Mouse (Mus musculus) hindbrain, embryonic 11.5 days (tissue): Measurements from ENCODE around the gene Dhx38. TPM values are rescaled to one million over a fixed set of nuclear protein-coding genes. Genes with fewer than 3 reads are reported as not detected.

ENCODE experiments used
- ATAC-seq: fragments of 200-750 bp; cut with Nextera tagmentation; 2 replicates; pipeline ENCODE4 v1.8.0; 2017; ENCODE audit warnings: mild to moderate bottlenecking, moderate TSS enrichment, moderate library complexity; ENCODE audit not compliant: low FRiP score
- DNase-seq: peaks from one replicate; pipeline ENCODE4 v3.0.0-alpha.2; 2015; ENCODE audit warnings: low spot score
- H3K27ac ChIP-seq: fragments of 300-500 bp; sonication (generic); 2 replicates; pipeline ENCODE4 v1.5.1; 2014; ENCODE audit warnings: mild to moderate bottlenecking, low read depth, low read length
- H3K27me3 ChIP-seq: fragments of 300-500 bp; sonication (generic); 2 replicates; pipeline ENCODE4 v1.6.1; 2014; ENCODE audit warnings: mild to moderate bottlenecking, low read length, moderate library complexity, mixed read lengths; ENCODE audit not compliant: control insufficient read depth, insufficient read depth
- H3K36me3 ChIP-seq: fragments of 300-500 bp; sonication (generic); 2 replicates; pipeline ENCODE4 v1.6.1; 2014; ENCODE audit warnings: mild to moderate bottlenecking, low read length, moderate library complexity, mixed read lengths; ENCODE audit not compliant: control insufficient read depth, insufficient read depth
- H3K4me1 ChIP-seq: fragments of 300-500 bp; sonication (generic); replicated peaks from 2 replicates; pipeline ENCODE4 v1.6.1; 2014; ENCODE audit warnings: low read length, mixed read lengths; ENCODE audit not compliant: control insufficient read depth, insufficient read depth
- H3K4me2 ChIP-seq: fragments of 300-500 bp; sonication (generic); replicated peaks from 2 replicates; pipeline ENCODE4 v1.6.1; 2014; ENCODE audit warnings: mild to moderate bottlenecking, low read depth, low read length
- H3K4me3 ChIP-seq: fragments of 300-500 bp; sonication (generic); 2 replicates; pipeline ENCODE4 v1.5.1; 2014; ENCODE audit warnings: low read depth, low read length
- H3K9ac ChIP-seq: fragments of 300-500 bp; sonication (generic); 2 replicates; pipeline ENCODE4 v1.6.1; 2014; ENCODE audit warnings: low read depth, low read length
- H3K9me3 ChIP-seq: fragments of 300-500 bp; sonication (generic); 2 replicates; pipeline ENCODE4 v1.6.1; 2016; ENCODE audit warnings: low read length; ENCODE audit not compliant: control insufficient read depth
- WGBS: fragments of 180-500 bp; shearing (Covaris S2); extraction: QIAGEN DNeasy Blood & Tissue Kit; methylation state at CpG from one replicate; pipeline ENCODE4 v1.1.7; 2014; 5-methylcytosine and 5-hydroxymethylcytosine counted together
- polyA plus RNA-seq: library from polyadenylated mRNA; unstranded; fragments of >200 nt; fragmentation: Nextera tagmentation; extraction: Ambion mirVana; gene quantifications from 2 replicates; pipeline ENCODE4 v1.2.1, GENCODE M21; 2014

Dhx38 gene
- polyA plus RNA-seq, 1 experiment from 2014 or later: 14.9 TPM

DNA sequence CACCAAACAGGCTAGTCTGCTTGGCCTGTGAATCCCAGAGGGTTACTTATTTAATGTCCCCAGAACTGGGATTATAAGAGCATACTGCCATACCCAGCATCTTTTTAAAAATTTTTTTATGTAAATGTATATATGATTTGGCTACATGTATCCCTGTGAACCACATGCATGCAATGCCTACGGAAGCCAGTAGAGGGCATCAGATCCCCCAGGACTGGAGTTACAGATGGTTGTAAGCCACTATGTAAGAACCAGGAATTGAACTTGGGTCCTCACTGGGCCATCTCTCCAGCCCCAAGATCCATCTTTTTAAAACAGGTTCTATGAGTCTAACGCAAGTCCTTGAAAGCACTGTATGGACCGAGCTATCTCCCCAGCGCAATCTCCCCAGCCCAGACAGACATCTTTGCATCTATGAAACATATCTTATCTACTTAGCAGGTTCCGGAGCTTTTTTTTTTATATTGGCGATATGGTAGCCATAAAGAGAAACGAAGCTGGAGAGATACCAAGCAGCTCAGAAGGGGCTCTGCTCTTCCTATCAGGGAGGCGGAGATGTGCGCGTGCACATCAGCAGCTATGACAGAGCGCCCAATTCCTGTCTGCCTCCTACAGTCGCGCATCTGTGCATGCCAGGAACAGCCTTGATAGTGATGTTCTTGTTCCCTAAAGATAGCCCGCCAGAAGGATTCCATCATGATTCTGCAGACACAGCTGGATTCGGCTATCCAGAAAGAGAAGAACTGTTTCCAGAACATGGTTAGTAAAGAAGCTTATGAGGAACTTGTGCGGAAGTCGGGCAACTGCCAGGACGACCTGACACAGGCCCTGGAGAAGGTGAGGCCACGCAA, 30.3 kb downstream of the Dhx38 start:
- DNase-seq (peak; percentile 58), ATAC-seq (no peak)
- H3K27ac ChIP-seq: no peak overlapping the region
- H3K4me2 ChIP-seq: no peak overlapping the region
- H3K9me3 ChIP-seq: no peaks in the 10 kb centered on the region
- no peaks in the 10 kb centered on the region for H3K27me3 ChIP-seq
- H3K4me3 ChIP-seq: no peak overlapping the region
- no peaks in the 10 kb centered on the region for H3K36me3 ChIP-seq
- no peak overlapping the region for H3K9ac ChIP-seq
- 87% methylated on average over 19 of the region's 19 CpGs for WGBS
- no peaks in the 10 kb centered on the region for H3K4me1 ChIP-seq

GRCm38 (mm10) chr8:109524008-109524407, 41.7 kb downstream of the Dhx38 start:
- H3K9ac ChIP-seq: no peak overlapping the region
- no peak overlapping the region for H3K4me2 ChIP-seq
- no peak for DNase-seq
- H3K4me1 ChIP-seq: no peaks in the 10 kb centered on the region
- no peak overlapping the region for H3K4me3 ChIP-seq
- H3K27ac ChIP-seq: no peak overlapping the region
- no peak for ATAC-seq
- 85% methylated on average over 2 of the region's 2 CpGs for WGBS
- no peaks in the 10 kb centered on the region for H3K9me3 ChIP-seq
- H3K36me3 ChIP-seq: no peaks in the 10 kb centered on the region
- H3K27me3 ChIP-seq: no peaks in the 10 kb centered on the region

- ATAC-seq: no peak
- no peak for DNase-seq
- no peaks in the 10 kb centered on the region for H3K4me1 ChIP-seq
- no peaks in the 10 kb centered on the region for H3K36me3 ChIP-seq
- H3K27ac ChIP-seq: no peak overlapping the region
- WGBS: 93% methylated on average over 5 of the region's 5 CpGs
- H3K9me3 ChIP-seq: no peaks in the 10 kb centered on the region
- no peaks in the 10 kb centered on the region for H3K27me3 ChIP-seq
- H3K9ac ChIP-seq: no peak overlapping the region
- no peak overlapping the region for H3K4me2 ChIP-seq
- H3K4me3 ChIP-seq: no peak overlapping the region
Measured at GRCm38 (mm10) chr8:109505560-109505959, 60.1 kb downstream of the Dhx38 start.

GRCm38 (mm10) chr8:109503566-109503965, 62.1 kb downstream of the Dhx38 start:
- no peaks in the 10 kb centered on the region for H3K27me3 ChIP-seq
- DNase-seq (no peak), ATAC-seq (no peak)
- 82% methylated on average over 1 of the region's 1 CpGs for WGBS
- H3K36me3 ChIP-seq: no peaks in the 10 kb centered on the region
- H3K9ac ChIP-seq: no peak overlapping the region
- no peak overlapping the region for H3K27ac ChIP-seq
- H3K9me3 ChIP-seq: no peaks in the 10 kb centered on the region
- no peak overlapping the region for H3K4me3 ChIP-seq
- H3K4me2 ChIP-seq: no peak overlapping the region
- no peaks in the 10 kb centered on the region for H3K4me1 ChIP-seq

GRCm38 (mm10) chr8:109499009-109499717, 66.5 kb downstream of the Dhx38 start:
- no peaks in the 10 kb centered on the region for H3K9me3 ChIP-seq
- H3K4me3 ChIP-seq: no peak overlapping the region
- no peak overlapping the region for H3K27ac ChIP-seq
- no peaks in the 10 kb centered on the region for H3K36me3 ChIP-seq
- H3K9ac ChIP-seq: no peak overlapping the region
- no peak for DNase-seq
- no peaks in the 10 kb centered on the region for H3K27me3 ChIP-seq
- 88% methylated on average over 16 of the region's 16 CpGs for WGBS
- H3K4me2 ChIP-seq: no peak overlapping the region
- H3K4me1 ChIP-seq: no peaks in the 10 kb centered on the region
- no peak for ATAC-seq

Other genes starting within 250 kb of the Dhx38 start
- 2.9 and 4.7 TPM in 2 replicates for gene Pmfbp1, start 71.8 kb downstream of the Dhx38 start, polyA plus RNA-seq
- gene Txnl4b, start within 50 bp of the Dhx38 start, polyA plus RNA-seq: 31.5 and 33.2 TPM in 2 replicates
- 0.81 and 1.7 TPM in 2 replicates for gene Hp, start 13.3 kb upstream of the Dhx38 start, polyA plus RNA-seq
- gene Dhodh, start 42.8 kb upstream of the Dhx38 start, polyA plus RNA-seq: 34.4 and 36.3 TPM in 2 replicates
- 0.27 and 0.69 TPM in 2 replicates for gene Pkd1l3, start 48.7 kb upstream of the Dhx38 start, polyA plus RNA-seq
- gene Ist1, start 127.4 kb upstream of the Dhx38 start, polyA plus RNA-seq: 199 TPM in 2 replicates
- 53.0 and 59.1 TPM in 2 replicates for gene Zfp821, start 139.7 kb upstream of the Dhx38 start, polyA plus RNA-seq
- 5.9 and 6.0 TPM in 2 replicates for gene Atxn1l, start 171.9 kb upstream of the Dhx38 start, polyA plus RNA-seq
- gene Ap1g1, start 212.7 kb upstream of the Dhx38 start, polyA plus RNA-seq: 33.8 and 44.4 TPM in 2 replicates